Mouse (Mus musculus): Measurements from ENCODE around the gene Olfr544. TPM values are rescaled to one million over a fixed set of nuclear protein-coding genes. Genes with fewer than 3 reads are reported as not detected.

Olfr544 gene
- polyA plus RNA-seq, 1 experiment from 2014 or later = 0.12 TPM

GRCm38 (mm10) chr7:102446438-102446837 lies 41.7 kb downstream of the Olfr544 start:
- WGBS = 94% methylated on average over 9 of the region's 9 CpGs
- peaks cover 25% of the 10 kb centered on the region for H3K36me3 ChIP-seq (ENCODE audit: control insufficient read depth, insufficient read depth, low read length)
- no peak overlapping the region for H3K4me3 ChIP-seq (ENCODE audit: low read depth, low read length)
- H3K9me3 ChIP-seq (ENCODE audit: control insufficient read depth, low read length) = no peaks in the 10 kb centered on the region
- H3K27ac ChIP-seq (ENCODE audit: low read depth, low read length) = no peak overlapping the region
- ATAC-seq (ENCODE audit: low read depth) = no peak
- 0 out of 2 replicates have a peak, but pooled peaks cover 5% of the 10 kb centered on the region for H3K4me1 ChIP-seq (ENCODE audit: control insufficient read depth, insufficient read depth, low read length)
- no peak overlapping the region for H3K9ac ChIP-seq (replicated peaks; ENCODE audit: low read depth, low read length)
- no peak overlapping the region for H3K4me2 ChIP-seq (ENCODE audit: low read depth, low read length)
- H3K27me3 ChIP-seq (ENCODE audit: control insufficient read depth, insufficient read depth, low read length) = no peaks in the 10 kb centered on the region

- no peak overlapping the region for H3K27ac ChIP-seq (ENCODE audit: low read depth, low read length)
- H3K9me3 ChIP-seq (ENCODE audit: control insufficient read depth, low read length) = no peaks in the 10 kb centered on the region
- H3K27me3 ChIP-seq (ENCODE audit: control insufficient read depth, insufficient read depth, low read length) = no peaks in the 10 kb centered on the region
- no peak for ATAC-seq (ENCODE audit: low read depth)
- H3K36me3 ChIP-seq (ENCODE audit: control insufficient read depth, insufficient read depth, low read length) = peaks cover 17% of the 10 kb centered on the region; the same call in 1 of the 2 replicates
- WGBS = 89% methylated on average over 2 of the region's 2 CpGs
- H3K4me1 ChIP-seq (ENCODE audit: control insufficient read depth, insufficient read depth, low read length) = 0 out of 2 replicates have a peak, but pooled peaks cover 5% of the 10 kb centered on the region
- no peak overlapping the region for H3K4me3 ChIP-seq (ENCODE audit: low read depth, low read length)
- H3K4me2 ChIP-seq (ENCODE audit: low read depth, low read length) = no peak overlapping the region
- H3K9ac ChIP-seq (replicated peaks; ENCODE audit: low read depth, low read length) = no peak overlapping the region
Observed at GRCm38 (mm10) chr7:102444301-102444700, 43.8 kb downstream of the Olfr544 start.

GRCm38 (mm10) chr7:102442432-102442831 lies 45.7 kb downstream of the Olfr544 start:
- H3K4me1 ChIP-seq (ENCODE audit: control insufficient read depth, insufficient read depth, low read length) = 0 out of 2 replicates have a peak, but pooled peaks cover 5% of the 10 kb centered on the region
- peak overlapping the region; percentile 55 for H3K4me3 ChIP-seq (ENCODE audit: low read depth, low read length)
- H3K9me3 ChIP-seq (ENCODE audit: control insufficient read depth, low read length) = no peaks in the 10 kb centered on the region
- peaks cover 11% of the 10 kb centered on the region; the same call in 1 of the 2 replicates for H3K36me3 ChIP-seq (ENCODE audit: control insufficient read depth, insufficient read depth, low read length)
- H3K9ac ChIP-seq (replicated peaks; ENCODE audit: low read depth, low read length) = peak overlapping the region; percentile 49
- H3K27me3 ChIP-seq (ENCODE audit: control insufficient read depth, insufficient read depth, low read length) = no peaks in the 10 kb centered on the region
- no peak overlapping the region for H3K27ac ChIP-seq (ENCODE audit: low read depth, low read length)
- H3K4me2 ChIP-seq (ENCODE audit: low read depth, low read length) = peak overlapping the region; percentile 60
- WGBS = under 1% methylated on average over 4 of the region's 4 CpGs
- ATAC-seq (ENCODE audit: low read depth) = no peak

- under 1% methylated on average over 51 of the region's 56 CpGs for WGBS
- Histone ChIP-seq H3K27me3 (ENCODE audit: control insufficient read depth, insufficient read depth, low read length) (no peaks in the 10 kb centered on the region), H3K9ac (replicated peaks; ENCODE audit: low read depth, low read length) (peak within 1 kb of the TSS; percentile 49), H3K4me3 (ENCODE audit: low read depth, low read length) (peak within 1 kb of the TSS; percentile 55), H3K36me3 (ENCODE audit: control insufficient read depth, insufficient read depth, low read length) (peaks cover 11% of the 10 kb centered on the region; the same call in 1 of the 2 replicates), H3K4me1 (ENCODE audit: control insufficient read depth, insufficient read depth, low read length) (0 out of 2 replicates have a peak, but pooled peaks cover 5% of the 10 kb centered on the region), H3K4me2 (ENCODE audit: low read depth, low read length) (peak within 1 kb of the TSS; percentile 60), H3K9me3 (ENCODE audit: control insufficient read depth, low read length) (no peaks in the 10 kb centered on the region), H3K27ac (ENCODE audit: low read depth, low read length) (peak within 1 kb of the TSS; percentile 25; the same call in 1 of the 2 replicates)
- ATAC-seq (ENCODE audit: low read depth) = peak; percentile 100
Observed at GRCm38 (mm10) chr7:102441657-102442391, 46.3 kb downstream of the Olfr544 start, which contains the start of gene Rrm1. Gene Rrm1, plus strand, starts transcription at chr7:102441695.

- H3K27ac ChIP-seq (ENCODE audit: low read depth, low read length) = peak overlapping the region; percentile 25; the same call in 1 of the 2 replicates
- no peaks in the 10 kb centered on the region for H3K9me3 ChIP-seq (ENCODE audit: control insufficient read depth, low read length)
- peak; percentile 23 for ATAC-seq (ENCODE audit: low read depth)
Observed at GRCm38 (mm10) chr7:102440822-102441656, 47.1 kb downstream of the Olfr544 start.

GRCm38 (mm10) chr7:102434344-102434743 lies 53.8 kb downstream of the Olfr544 start:
- no peaks in the 10 kb centered on the region for H3K9me3 ChIP-seq (ENCODE audit: control insufficient read depth, low read length)
- H3K9ac ChIP-seq (replicated peaks; ENCODE audit: low read depth, low read length) = no peak overlapping the region
- WGBS = 94% methylated on average over 2 of the region's 2 CpGs
- no peak overlapping the region for H3K4me3 ChIP-seq (ENCODE audit: low read depth, low read length)
- H3K4me2 ChIP-seq (ENCODE audit: low read depth, low read length) = no peak overlapping the region
- no peaks in the 10 kb centered on the region for H3K4me1 ChIP-seq (ENCODE audit: control insufficient read depth, insufficient read depth, low read length)
- ATAC-seq (ENCODE audit: low read depth) = no peak
- no peaks in the 10 kb centered on the region for H3K27me3 ChIP-seq (ENCODE audit: control insufficient read depth, insufficient read depth, low read length)
- no peaks in the 10 kb centered on the region for H3K36me3 ChIP-seq (ENCODE audit: control insufficient read depth, insufficient read depth, low read length)
- no peak overlapping the region for H3K27ac ChIP-seq (ENCODE audit: low read depth, low read length)

More at GRCm38 (mm10) chr7:102440822-102441656, 47.1 kb downstream of the Olfr544 start:
- peaks cover 4% of the 10 kb centered on the region; the same call in 1 of the 2 replicates for H3K36me3 ChIP-seq (ENCODE audit: control insufficient read depth, insufficient read depth, low read length)
- 0 out of 2 replicates have a peak, but pooled peaks cover 5% of the 10 kb centered on the region for H3K4me1 ChIP-seq (ENCODE audit: control insufficient read depth, insufficient read depth, low read length)
- peak overlapping the region; percentile 30; the same call in 1 of the 2 replicates for H3K4me2 ChIP-seq (ENCODE audit: low read depth, low read length)
- no peaks in the 10 kb centered on the region for H3K27me3 ChIP-seq (ENCODE audit: control insufficient read depth, insufficient read depth, low read length)
- H3K9ac ChIP-seq (replicated peaks; ENCODE audit: low read depth, low read length) = no peak overlapping the region
- peak overlapping the region; percentile 55 for H3K4me3 ChIP-seq (ENCODE audit: low read depth, low read length)
- WGBS = 56% methylated on average over 15 of the region's 15 CpGs

Other genes with a start within 250 kb of the Olfr544 start
- gene Rhog, start 232.3 kb downstream of the Olfr544 start, polyA plus RNA-seq (2014; fragmentation: Nextera tagmentation; extraction: Ambion mirVana) = 11.4 and 19.4 TPM in 2 replicates
- gene Stim1, start 220.5 kb downstream of the Olfr544 start, polyA plus RNA-seq (2014; fragmentation: Nextera tagmentation; extraction: Ambion mirVana) = 12.1 and 17.5 TPM in 2 replicates
- gene Rrm1, start 46.6 kb downstream of the Olfr544 start, polyA plus RNA-seq (2014; fragmentation: Nextera tagmentation; extraction: Ambion mirVana) = 35.3 and 37.6 TPM in 2 replicates
- 0.80 and 1.3 TPM in 2 replicates for gene Olfr543, start 6.6 kb downstream of the Olfr544 start, polyA plus RNA-seq (2014; fragmentation: Nextera tagmentation; extraction: Ambion mirVana)
- 0.19 and 0.37 TPM in 2 replicates for gene Olfr545, start 11.3 kb upstream of the Olfr544 start, polyA plus RNA-seq (2014; fragmentation: Nextera tagmentation; extraction: Ambion mirVana)
- gene Olfr547, start 46.4 kb upstream of the Olfr544 start, polyA plus RNA-seq (2014; fragmentation: Nextera tagmentation; extraction: Ambion mirVana) = not detected in 2 replicates
- gene Olfr548-ps1, start 52.6 kb upstream of the Olfr544 start, polyA plus RNA-seq (2014; fragmentation: Nextera tagmentation; extraction: Ambion mirVana) = not detected in 2 replicates
- gene Olfr549, start 61.6 kb upstream of the Olfr544 start, polyA plus RNA-seq (2014; fragmentation: Nextera tagmentation; extraction: Ambion mirVana) = not detected in 2 replicates
- 0.11 and 0.58 TPM in 2 replicates for gene Trim21, start 77.2 kb upstream of the Olfr544 start, polyA plus RNA-seq (2014; fragmentation: Nextera tagmentation; extraction: Ambion mirVana)
- not detected in 2 replicates for gene Olfr550, start 83.1 kb upstream of the Olfr544 start, polyA plus RNA-seq (2014; fragmentation: Nextera tagmentation; extraction: Ambion mirVana)
- not detected in 2 replicates for gene Olfr551, start 103.6 kb upstream of the Olfr544 start, polyA plus RNA-seq (2014; fragmentation: Nextera tagmentation; extraction: Ambion mirVana)
- gene Olfr552, start 109.5 kb upstream of the Olfr544 start, polyA plus RNA-seq (2014; fragmentation: Nextera tagmentation; extraction: Ambion mirVana) = not detected in 2 replicates
- gene Olfr553, start 129.9 kb upstream of the Olfr544 start, polyA plus RNA-seq (2014; fragmentation: Nextera tagmentation; extraction: Ambion mirVana) = not detected in 2 replicates
- gene Olfr554, start 150.1 kb upstream of the Olfr544 start, polyA plus RNA-seq (2014; fragmentation: Nextera tagmentation; extraction: Ambion mirVana) = not detected in 2 replicates
- not detected in 2 replicates for gene Olfr555, start 170.5 kb upstream of the Olfr544 start, polyA plus RNA-seq (2014; fragmentation: Nextera tagmentation; extraction: Ambion mirVana)
- not detected in 2 replicates for gene Olfr556, start 176.6 kb upstream of the Olfr544 start, polyA plus RNA-seq (2014; fragmentation: Nextera tagmentation; extraction: Ambion mirVana)
- 8.0 and 8.7 TPM in 2 replicates for gene Trim68, start 199.0 kb upstream of the Olfr544 start, polyA plus RNA-seq (2014; fragmentation: Nextera tagmentation; extraction: Ambion mirVana)
- gene Olfr557, start 207.6 kb upstream of the Olfr544 start, polyA plus RNA-seq (2014; fragmentation: Nextera tagmentation; extraction: Ambion mirVana) = not detected in 2 replicates
- 0.12 and 0.36 TPM in 2 replicates for gene Olfr558, start 213.9 kb upstream of the Olfr544 start, polyA plus RNA-seq (2014; fragmentation: Nextera tagmentation; extraction: Ambion mirVana)
- not detected in 2 replicates for gene Olfr33, start 230.8 kb upstream of the Olfr544 start, polyA plus RNA-seq (2014; fragmentation: Nextera tagmentation; extraction: Ambion mirVana)
- gene Olfr559, start 239.2 kb upstream of the Olfr544 start, polyA plus RNA-seq (2014; fragmentation: Nextera tagmentation; extraction: Ambion mirVana) = not detected in 2 replicates